ENCODE assay signal across 13 mouse cellular contexts in genomic region chr4:97866463-97866862, GRCm38 (mm10).
DNase-seq lines count a peak whose midpoint lies in the region; ATAC-seq and TF ChIP-seq lines count a peak whose summit lies in the region.
"Had no signal": no experiment of that assay in that cellular context is flagged by ENCODE, and none has a peak within 500 bp of the region (broad histone marks: within the 10 kb centered on the region; RNA-seq: fewer than 3 reads in every experiment).

No protein-coding gene starts in this region.

- H3K27me3 ChIP-seq in kidney, embryonic 14.5 days (ENCODE audit: control insufficient read depth, insufficient read depth, low read length): no peaks in the 10 kb centered on the region
- H3K27me3 ChIP-seq in heart, embryonic 11.5 days (ENCODE audit: control insufficient read depth, insufficient read depth, low read length): no peaks in the 10 kb centered on the region
- H3K27me3 ChIP-seq: forebrain, embryonic 15.5 days; hindbrain, embryonic 15.5 days had no signal

- no peaks in the 10 kb centered on the region for H3K36me3 ChIP-seq in kidney, embryonic 14.5 days (ENCODE audit: control insufficient read depth, insufficient read depth, low read length)
- no peaks in the 10 kb centered on the region for H3K36me3 ChIP-seq in heart, embryonic 11.5 days (ENCODE audit: control insufficient read depth, insufficient read depth, low read length)
- H3K36me3 ChIP-seq: forebrain, embryonic 15.5 days; hindbrain, embryonic 15.5 days had no signal

- no peak for TF ChIP-seq CTCF in left cerebral cortex, adult 2 months (IDR thresholded peaks at IDR 0.05)

- intact Hi-C loops in left cerebral cortex, adult 2 months (cut with DNase I): no loop called here

- H3K27ac ChIP-seq in kidney, embryonic 14.5 days (ENCODE audit: low read depth, low read length): no peak overlapping the region
- H3K27ac ChIP-seq in heart, embryonic 11.5 days (ENCODE audit: low read depth, low read length): peak overlapping the region; percentile 32; the same call in 1 of the 2 replicates
- no peak overlapping the region for H3K27ac ChIP-seq in left cerebral cortex, adult 2 months
- H3K27ac ChIP-seq: hindbrain, embryonic 15.5 days had no signal

- H3K9ac ChIP-seq in kidney, embryonic 14.5 days (ENCODE audit: low read depth, low read length): no peak overlapping the region
- H3K9ac ChIP-seq in heart, embryonic 11.5 days (ENCODE audit: low read depth, low read length): no peak overlapping the region
- H3K9ac ChIP-seq: forebrain, embryonic 15.5 days; hindbrain, embryonic 15.5 days had no signal

- no peaks in the 10 kb centered on the region for H3K9me3 ChIP-seq in kidney, embryonic 14.5 days (ENCODE audit: control insufficient read depth, low read length)
- no peaks in the 10 kb centered on the region for H3K9me3 ChIP-seq in heart, embryonic 11.5 days (replicated peaks; ENCODE audit: control insufficient read depth, low read length)
- H3K9me3 ChIP-seq: forebrain, embryonic 15.5 days; hindbrain, embryonic 15.5 days had no signal

- WGBS in kidney, embryonic 14.5 days: 43% methylated on average over 5 of the region's 5 CpGs
- WGBS in heart, embryonic 11.5 days (ENCODE audit: insufficient replicate concordance): 42% methylated on average over 5 of the region's 5 CpGs

- H3K4me2 ChIP-seq in kidney, embryonic 14.5 days (replicated peaks; ENCODE audit: low read depth, low read length): no peak overlapping the region
- no peak overlapping the region for H3K4me2 ChIP-seq in heart, embryonic 11.5 days
- H3K4me2 ChIP-seq: forebrain, embryonic 15.5 days; hindbrain, embryonic 15.5 days had no signal

- ATAC-seq in kidney, embryonic 14.5 days (ENCODE audit: low FRiP score, low TSS enrichment): no peak
- no peak for ATAC-seq in heart, embryonic 11.5 days (replicated peaks; ENCODE audit: insufficient number of reproducible peaks, low FRiP score, low TSS enrichment)
- ATAC-seq: forebrain, embryonic 15.5 days had no signal

- no peak overlapping the region for H3K4me3 ChIP-seq in kidney, embryonic 14.5 days (ENCODE audit: low read length)
- no peak overlapping the region for H3K4me3 ChIP-seq in heart, embryonic 11.5 days (ENCODE audit: low read depth, low read length)
- no peak overlapping the region for H3K4me3 ChIP-seq in left cerebral cortex, adult 2 months
- H3K4me3 ChIP-seq: forebrain, embryonic 15.5 days; hindbrain, embryonic 15.5 days had no signal

- DNase-seq in adrenal gland, postnatal 14 days: peak; percentile 36
- DNase-seq in adrenal gland, postnatal 25 days: no peak
- peak; percentile 35 for DNase-seq in kidney, adult 18-20 months
- peak; percentile 57 to 83 for DNase-seq in kidney, postnatal 25 days
- DNase-seq in left cerebral cortex, adult 8-10 months (ENCODE audit: low spot score in 2 of 2): no peak
- no peak for DNase-seq in left cerebral cortex, adult 2 months (ENCODE audit: extremely low spot score in 1 of 2, low spot score in 2 of 2)
- DNase-seq: adrenal gland, postnatal 10 days; cerebellum, postnatal 36 days; gastrocnemius, postnatal 36 days had no signal

- peaks cover 10% of the 10 kb centered on the region; the same call in 1 of the 2 replicates for H3K4me1 ChIP-seq in kidney, embryonic 14.5 days (ENCODE audit: control insufficient read depth, insufficient read depth, low read length)
- H3K4me1 ChIP-seq in heart, embryonic 11.5 days (ENCODE audit: control insufficient read depth, insufficient read depth, low read length): peaks cover 18% of the 10 kb centered on the region

Comparison
In these comparisons a context has a peak if more than half of its experiments do, and no peak if none do; other contexts are left out.
1. DNase-seq: peak in adrenal gland, postnatal 14 days (single experiment), kidney, adult 18-20 months (single experiment) and kidney, postnatal 25 days (2 of 2); none in adrenal gland, postnatal 25 days (single experiment), left cerebral cortex, adult 8-10 months (0 of 2) and left cerebral cortex, adult 2 months (0 of 2).